Comparison of ENCODE assay signal across 8 mouse cellular contexts in genomic region chr2:32288371-32288931, GRCm38 (mm10). TPM values are rescaled to one million over a fixed set of nuclear protein-coding genes. Genes with fewer than 3 reads are reported as not detected.
DNase-seq lines count a peak whose midpoint lies in the region; ATAC-seq and TF ChIP-seq lines count a peak whose summit lies in the region.

No protein-coding gene starts in this region.

- 4% methylated on average over 20 of the region's 29 CpGs for WGBS in forebrain, embryonic 12.5 days
- 2% methylated on average over 29 of the region's 29 CpGs for WGBS in limb, embryonic 13.5 days
- WGBS in midbrain, embryonic 16.5 days: 2% methylated on average over 20 of the region's 29 CpGs

- DNase-seq in cerebellum, postnatal 14 days: peak; percentile 56 to 57
- DNase-seq in cerebellum, postnatal 25 days: no peak
- no peak for DNase-seq in T-cell, adult 2 months (ENCODE audit: low spot score)
- DNase-seq in cerebellum, adult 11-12 months: no peak

- H3K4me3 ChIP-seq in ES-Bruce4 (ENCODE audit: low read depth, low read length): peak overlapping the region; percentile 90
- H3K4me3 ChIP-seq in forebrain, embryonic 12.5 days (replicated peaks): peak overlapping the region; percentile 89
- H3K4me3 ChIP-seq in limb, embryonic 13.5 days: peak overlapping the region; percentile 90
- H3K4me3 ChIP-seq in midbrain, embryonic 16.5 days (ENCODE audit: low read depth, low read length): peak overlapping the region; percentile 64

- H3K27me3 ChIP-seq in ES-Bruce4 (ENCODE audit: control insufficient read depth, insufficient read depth, low read length, poor library complexity, severe bottlenecking): no peaks in the 10 kb centered on the region
- no peaks in the 10 kb centered on the region for H3K27me3 ChIP-seq in forebrain, embryonic 12.5 days
- no peaks in the 10 kb centered on the region for H3K27me3 ChIP-seq in limb, embryonic 13.5 days
- no peaks in the 10 kb centered on the region for H3K27me3 ChIP-seq in midbrain, embryonic 16.5 days (ENCODE audit: control insufficient read depth, insufficient read depth, low read depth, low read length)

- H3K27ac ChIP-seq in ES-Bruce4 (ENCODE audit: insufficient read depth, low read length): no peak overlapping the region
- peak overlapping the region; percentile 59 for H3K27ac ChIP-seq in forebrain, embryonic 12.5 days
- peak overlapping the region; percentile 58; the same call in 1 of the 2 replicates for H3K27ac ChIP-seq in limb, embryonic 13.5 days
- peak overlapping the region; percentile 62 for H3K27ac ChIP-seq in midbrain, embryonic 16.5 days (ENCODE audit: low read length)

- no peak for TF ChIP-seq EP300 in ES-Bruce4 (IDR thresholded peaks at IDR 0.05; ENCODE audit: insufficient read depth, low read depth, low read length)

- no peaks in the 10 kb centered on the region for H3K9me3 ChIP-seq in ES-Bruce4 (replicated peaks; ENCODE audit: control insufficient read depth, insufficient read depth, low read length, poor library complexity, severe bottlenecking)
- no peaks in the 10 kb centered on the region for H3K9me3 ChIP-seq in forebrain, embryonic 12.5 days
- no peaks in the 10 kb centered on the region for H3K9me3 ChIP-seq in limb, embryonic 13.5 days
- no peaks in the 10 kb centered on the region for H3K9me3 ChIP-seq in midbrain, embryonic 16.5 days (replicated peaks; ENCODE audit: control insufficient read depth, low read length, poor library complexity, severe bottlenecking)

- H3K4me1 ChIP-seq in ES-Bruce4 (ENCODE audit: control insufficient read depth, insufficient read depth, low read length): no peaks in the 10 kb centered on the region
- H3K4me1 ChIP-seq in forebrain, embryonic 12.5 days: peaks cover 21% of the 10 kb centered on the region
- peaks cover 26% of the 10 kb centered on the region for H3K4me1 ChIP-seq in limb, embryonic 13.5 days
- H3K4me1 ChIP-seq in midbrain, embryonic 16.5 days (ENCODE audit: control insufficient read depth, insufficient read depth, low read length): peaks cover 21% of the 10 kb centered on the region

- H3K4me2 ChIP-seq in forebrain, embryonic 12.5 days: peak overlapping the region; percentile 82
- H3K4me2 ChIP-seq in limb, embryonic 13.5 days (replicated peaks): peak overlapping the region; percentile 91
- H3K4me2 ChIP-seq in midbrain, embryonic 16.5 days (ENCODE audit: low read length): peak overlapping the region; percentile 62

- TF ChIP-seq POLR2A in ES-Bruce4 (IDR thresholded peaks at IDR 0.05; ENCODE audit: insufficient read depth, low read length): no peak

- peak overlapping the region; percentile 83 for H3K9ac ChIP-seq in ES-Bruce4 (ENCODE audit: low read depth, poor library complexity, severe bottlenecking)
- H3K9ac ChIP-seq in forebrain, embryonic 12.5 days: peak overlapping the region; percentile 89
- H3K9ac ChIP-seq in limb, embryonic 13.5 days: peak overlapping the region; percentile 76
- H3K9ac ChIP-seq in midbrain, embryonic 16.5 days (ENCODE audit: low read depth, low read length): peak overlapping the region; percentile 81

- TF ChIP-seq CTCF in ES-Bruce4 (IDR thresholded peaks at IDR 0.05; ENCODE audit: low read depth, low read length): no peak

- peaks cover 18% of the 10 kb centered on the region for H3K36me3 ChIP-seq in ES-Bruce4 (ENCODE audit: control insufficient read depth, insufficient read depth, low read length, poor library complexity, severe bottlenecking)
- peaks cover 24% of the 10 kb centered on the region for H3K36me3 ChIP-seq in forebrain, embryonic 12.5 days (replicated peaks)
- H3K36me3 ChIP-seq in limb, embryonic 13.5 days: peaks cover 31% of the 10 kb centered on the region
- peaks cover 9% of the 10 kb centered on the region; the same call in 1 of the 2 replicates for H3K36me3 ChIP-seq in midbrain, embryonic 16.5 days (ENCODE audit: control insufficient read depth, insufficient read depth, low read length)

- peak; percentile 64 for ATAC-seq in forebrain, embryonic 12.5 days (ENCODE audit: low FRiP score)
- peak; percentile 74 for ATAC-seq in limb, embryonic 13.5 days (ENCODE audit: low FRiP score, low read depth)
- peak; percentile 69 for ATAC-seq in midbrain, embryonic 16.5 days

RNA-seq across cellular contexts. Expression of gene Swi5, which starts 0.6 kb away (rescaled TPM):
- polyA plus RNA-seq in ES-Bruce4 (2011; ENCODE audit: insufficient read depth, insufficient read length, low read depth, missing spikeins): 553 and 558 TPM in 2 replicates
- 391 and 397 TPM in 2 replicates for polyA plus RNA-seq in forebrain, embryonic 12.5 days (2016; fragmentation: Nextera tagmentation; extraction: Ambion mirVana)
- polyA plus RNA-seq in limb, embryonic 13.5 days (2015; fragmentation: Nextera tagmentation; extraction: Ambion mirVana): 451 and 463 TPM in 2 replicates
- 392 and 415 TPM in 2 replicates for polyA plus RNA-seq in midbrain, embryonic 16.5 days (2015; fragmentation: Nextera tagmentation; extraction: Ambion mirVana)

RNA-seq across cellular contexts. Expression of gene Golga2, which starts 1.3 kb away (rescaled TPM):
- 38.4 and 39.3 TPM in 2 replicates for polyA plus RNA-seq in ES-Bruce4 (2011; ENCODE audit: insufficient read depth, insufficient read length, low read depth, missing spikeins)
- 23.0 and 26.5 TPM in 2 replicates for polyA plus RNA-seq in forebrain, embryonic 12.5 days (2016; fragmentation: Nextera tagmentation; extraction: Ambion mirVana)
- 27.1 and 28.2 TPM in 2 replicates for polyA plus RNA-seq in limb, embryonic 13.5 days (2015; fragmentation: Nextera tagmentation; extraction: Ambion mirVana)
- polyA plus RNA-seq in midbrain, embryonic 16.5 days (2015; fragmentation: Nextera tagmentation; extraction: Ambion mirVana): 31.8 and 35.7 TPM in 2 replicates

RNA-seq across cellular contexts. Expression of gene Uck1, which starts 28.5 kb away (rescaled TPM):
- 27.8 and 29.7 TPM in 2 replicates for polyA plus RNA-seq in ES-Bruce4 (2011; ENCODE audit: insufficient read depth, insufficient read length, low read depth, missing spikeins)
- 76.5 and 78.4 TPM in 2 replicates for polyA plus RNA-seq in forebrain, embryonic 12.5 days (2016; fragmentation: Nextera tagmentation; extraction: Ambion mirVana)
- 69.7 and 75.1 TPM in 2 replicates for polyA plus RNA-seq in limb, embryonic 13.5 days (2015; fragmentation: Nextera tagmentation; extraction: Ambion mirVana)
- 101 and 107 TPM in 2 replicates for polyA plus RNA-seq in midbrain, embryonic 16.5 days (2015; fragmentation: Nextera tagmentation; extraction: Ambion mirVana)

RNA-seq across cellular contexts. Expression of gene Pomt1, which starts 52.1 kb away (rescaled TPM):
- 30.6 and 39.5 TPM in 2 replicates for polyA plus RNA-seq in ES-Bruce4 (2011; ENCODE audit: insufficient read depth, insufficient read length, low read depth, missing spikeins)
- 26.6 and 29.4 TPM in 2 replicates for polyA plus RNA-seq in forebrain, embryonic 12.5 days (2016; fragmentation: Nextera tagmentation; extraction: Ambion mirVana)
- 27.3 and 28.0 TPM in 2 replicates for polyA plus RNA-seq in limb, embryonic 13.5 days (2015; fragmentation: Nextera tagmentation; extraction: Ambion mirVana)
- 36.4 and 36.5 TPM in 2 replicates for polyA plus RNA-seq in midbrain, embryonic 16.5 days (2015; fragmentation: Nextera tagmentation; extraction: Ambion mirVana)

Comparison
In these comparisons a context has a peak if more than half of its experiments do, and no peak if none do; other contexts are left out.
1. DNase-seq: peak in cerebellum, postnatal 14 days (2 of 2); none in cerebellum, postnatal 25 days (0 of 2), T-cell, adult 2 months (single experiment) and cerebellum, adult 11-12 months (single experiment).
2. Peak in every context shown above with its lines, with median percentiles within 50 percentile points of each other: H3K4me3 ChIP-seq, H3K9ac ChIP-seq, ATAC-seq and H3K4me2 ChIP-seq.